Mouse (Mus musculus) liver, embryonic 14.5 days (tissue): Measurements from ENCODE around the gene Timm8b.

Source experiments
- CTCF ChIP-seq: IDR thresholded peaks from 2 replicates; pipeline ENCODE4 v1.5.1; 2016; ENCODE audit warnings: antibody characterized with exemption, low read depth, control low read depth
- EP300 ChIP-seq: IDR thresholded peaks from 2 replicates; pipeline ENCODE4 v1.6.1; 2016; ENCODE audit warnings: antibody characterized with exemption, low read depth

GRCm38 (mm10) chr9:50617794-50618330, 14.2 kb downstream of the Timm8b start:
- TF ChIP-seq CTCF (no peak), EP300 (no peak)
